Mouse (Mus musculus) monocyte, adult 5-6 weeks (primary cell): Measurements from ENCODE around the gene Mfn1. TPM values are rescaled to one million over a fixed set of nuclear protein-coding genes. Genes with fewer than 3 reads are reported as not detected.

ENCODE experiments used
- ATAC-seq: fragments of 153-309, 156-312 bp; replicated peaks from 2 replicates; pipeline ENCODE4 v1.8.0; 2017; ENCODE audit warnings: mild to moderate bottlenecking; ENCODE audit not compliant: low TSS enrichment, insufficient number of reproducible peaks, severe bottlenecking, poor library complexity, low FRiP score
- total RNA-seq: library from RNA; stranded (forward); fragments of 200-1000, 200-491, 200-594 nt; gene quantifications from 3 replicates; pipeline ENCODE4 v1.2.3, GENCODE M21; 2017

The Mfn1 gene
- 19.1 to 84.2 TPM (median 54.6 TPM) in 3 replicates for total RNA-seq

DNA sequence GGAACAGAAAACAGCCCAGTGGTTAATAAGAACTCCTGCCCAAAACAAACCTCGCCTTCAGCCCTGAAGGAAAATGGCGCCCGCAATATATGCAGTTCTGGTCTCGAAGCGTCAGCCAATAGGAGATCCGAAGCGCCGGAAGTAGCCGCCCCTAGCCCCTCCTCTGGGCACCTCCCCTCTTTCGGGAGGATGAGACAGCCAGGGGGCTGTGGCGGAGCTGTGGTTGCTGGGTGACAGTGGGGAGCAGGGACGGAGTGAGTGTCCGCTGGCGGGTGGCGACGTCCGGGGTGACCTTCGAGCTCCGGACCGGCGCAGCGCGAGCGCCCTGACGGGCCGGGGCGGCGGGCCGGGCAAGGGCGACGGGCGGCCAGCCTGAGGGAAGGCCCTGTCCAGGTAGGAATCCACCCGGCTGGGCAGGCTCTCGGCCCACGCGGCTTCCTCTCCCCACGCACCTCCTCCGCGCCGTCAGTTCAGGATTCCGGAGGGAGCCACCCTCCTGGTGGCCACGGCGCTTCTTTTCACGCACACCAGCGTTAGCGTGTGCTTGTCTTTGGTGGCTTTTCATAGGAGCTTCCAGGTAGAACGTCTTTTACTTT lies at the start of gene Mfn1:
Gene Mfn1, plus strand, starts transcription at position 163 of the 596 bp plus-strand sequence.
- peak; percentile 98 for ATAC-seq

DNA sequence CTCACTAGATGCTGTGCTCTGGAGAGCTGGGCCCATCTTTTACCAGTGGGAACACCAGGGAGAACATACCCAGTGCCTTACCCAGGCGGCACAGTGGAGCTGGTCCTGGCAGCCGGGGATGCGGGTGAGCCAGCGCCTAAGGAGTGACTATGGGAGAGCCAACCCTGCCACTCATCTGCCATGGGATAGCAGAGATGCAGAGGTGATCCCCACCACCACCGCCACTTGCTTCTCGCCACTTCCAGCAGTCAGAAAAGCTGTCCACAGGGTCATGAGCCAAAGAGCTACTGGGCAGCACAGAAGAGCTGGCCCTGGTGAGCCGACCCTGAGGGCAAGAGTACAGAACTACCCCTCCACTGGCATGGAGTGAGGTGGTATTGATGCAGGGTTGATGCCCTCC lies 49.3 kb upstream of the Mfn1 start:
- ATAC-seq = no peak

DNA sequence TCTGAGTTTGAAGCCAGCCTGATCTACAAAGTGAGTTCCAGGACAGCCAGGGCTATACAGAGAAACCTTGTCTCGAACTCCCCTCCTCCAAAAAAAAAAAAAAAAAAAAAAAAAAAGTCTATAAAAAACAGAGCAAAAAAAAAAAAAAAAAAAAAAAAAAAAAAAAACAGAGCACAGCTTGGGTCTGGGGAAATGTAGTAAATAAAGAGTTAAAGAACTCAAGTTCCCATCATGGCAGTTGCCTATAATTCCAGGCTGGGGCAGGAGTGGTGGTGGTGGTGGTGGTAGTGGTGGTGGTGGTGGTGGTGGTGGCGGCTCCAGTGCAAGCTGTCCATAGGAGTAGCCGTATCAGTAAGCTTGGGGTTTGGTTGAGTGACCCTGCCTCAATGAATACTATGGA lies 46.2 kb upstream of the Mfn1 start:
- ATAC-seq = no peak

DNA sequence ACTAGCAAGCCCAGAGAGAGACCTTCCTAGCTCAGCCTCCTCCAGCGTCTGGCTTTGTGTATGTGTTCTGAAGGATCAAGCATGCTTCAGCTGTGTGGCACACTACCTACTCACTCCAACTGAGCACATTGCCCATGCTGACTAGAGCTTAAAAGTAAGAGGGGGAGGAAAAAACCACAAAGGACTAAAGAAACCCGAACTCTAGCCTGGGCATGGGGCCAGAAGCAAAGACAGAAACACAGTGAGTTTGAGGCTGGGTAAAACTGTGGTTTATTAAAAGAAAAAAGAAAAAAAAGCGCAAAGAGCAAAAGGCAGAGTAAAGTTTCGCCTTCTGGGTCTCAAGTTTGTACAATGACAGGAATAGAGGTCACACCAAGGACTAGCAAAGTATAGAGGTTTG lies 42.7 kb upstream of the Mfn1 start:
- no peak for ATAC-seq

DNA sequence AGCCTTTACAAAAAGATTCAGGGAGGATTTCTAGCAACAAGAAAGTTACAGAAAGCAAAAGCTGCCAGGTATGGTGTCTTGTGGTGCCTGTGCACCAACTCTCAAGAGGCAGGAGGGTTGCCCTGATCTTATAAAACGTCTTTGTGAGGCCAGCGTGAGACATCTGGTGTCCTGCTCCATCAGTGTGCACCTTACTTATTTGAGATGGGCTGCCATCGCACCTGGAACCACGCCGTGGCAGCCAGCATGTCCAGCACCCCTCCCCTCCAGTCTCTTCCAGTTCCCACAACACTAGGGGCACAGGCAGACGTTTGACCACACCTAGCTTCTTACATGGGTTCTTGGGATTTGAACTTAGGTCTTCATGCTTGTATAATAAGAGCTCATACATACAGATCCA lies 41.1 kb upstream of the Mfn1 start:
- ATAC-seq = no peak

DNA sequence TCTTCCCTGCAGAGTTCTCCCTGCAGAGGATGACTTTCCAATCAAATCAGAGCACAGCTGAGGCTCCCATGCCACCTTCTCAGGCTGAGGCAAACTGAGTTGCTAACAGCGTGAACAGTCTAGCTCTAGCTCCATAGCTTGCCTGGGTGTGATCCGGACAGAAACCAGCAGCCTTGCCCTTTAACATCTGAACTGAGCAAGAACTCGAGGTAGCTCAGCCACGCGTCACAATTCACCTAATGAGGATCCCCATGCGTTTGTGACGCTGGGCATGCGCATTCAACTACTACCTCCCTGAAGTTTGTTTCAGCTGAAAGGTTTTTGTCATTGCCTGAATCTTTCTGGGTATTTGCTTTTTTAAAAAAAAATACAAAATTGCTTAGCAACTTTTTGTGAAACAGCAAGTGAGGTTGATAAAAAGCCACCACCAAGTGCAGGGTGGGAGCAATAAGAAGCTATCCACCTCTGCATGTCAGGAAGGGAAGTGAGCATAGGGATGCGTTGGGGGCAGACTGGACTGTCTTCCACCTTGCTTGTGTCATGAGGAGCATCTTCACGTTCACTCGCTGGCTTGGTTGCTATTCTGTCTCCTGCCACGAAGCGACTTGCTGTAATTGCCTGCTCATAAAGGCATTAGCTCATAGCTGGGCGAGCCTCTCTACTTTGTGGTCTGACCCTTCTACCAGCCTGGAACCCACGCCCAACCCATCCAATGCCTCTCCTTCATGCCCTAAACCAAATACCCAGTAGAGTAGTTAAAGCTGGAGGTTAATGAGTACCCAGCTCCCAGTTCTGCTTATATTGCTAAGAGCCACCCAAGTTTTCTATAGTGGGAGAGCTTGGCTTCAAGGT lies 39.0 kb upstream of the Mfn1 start:
- ATAC-seq = peak; percentile 27; the same call in 1 of the 2 replicates

DNA sequence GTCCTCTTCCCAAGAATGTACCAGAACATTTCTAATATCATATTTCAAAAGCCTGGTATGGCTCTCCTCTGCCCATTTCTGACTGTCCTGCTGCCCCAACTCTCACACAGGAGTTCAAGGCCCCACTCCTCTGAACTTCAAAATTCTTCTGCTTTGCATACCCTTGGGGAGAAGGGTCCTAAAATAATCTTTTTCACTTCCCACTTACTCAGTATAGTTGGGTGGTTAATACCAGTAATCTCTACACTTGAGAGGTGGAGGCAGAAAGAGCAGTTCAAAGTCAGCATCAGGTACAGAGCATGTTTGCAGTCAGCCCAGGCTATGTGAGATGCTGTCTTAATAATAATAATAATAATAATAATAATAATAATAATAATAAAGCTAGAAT lies 38.3 kb upstream of the Mfn1 start:
- no peak for ATAC-seq

DNA sequence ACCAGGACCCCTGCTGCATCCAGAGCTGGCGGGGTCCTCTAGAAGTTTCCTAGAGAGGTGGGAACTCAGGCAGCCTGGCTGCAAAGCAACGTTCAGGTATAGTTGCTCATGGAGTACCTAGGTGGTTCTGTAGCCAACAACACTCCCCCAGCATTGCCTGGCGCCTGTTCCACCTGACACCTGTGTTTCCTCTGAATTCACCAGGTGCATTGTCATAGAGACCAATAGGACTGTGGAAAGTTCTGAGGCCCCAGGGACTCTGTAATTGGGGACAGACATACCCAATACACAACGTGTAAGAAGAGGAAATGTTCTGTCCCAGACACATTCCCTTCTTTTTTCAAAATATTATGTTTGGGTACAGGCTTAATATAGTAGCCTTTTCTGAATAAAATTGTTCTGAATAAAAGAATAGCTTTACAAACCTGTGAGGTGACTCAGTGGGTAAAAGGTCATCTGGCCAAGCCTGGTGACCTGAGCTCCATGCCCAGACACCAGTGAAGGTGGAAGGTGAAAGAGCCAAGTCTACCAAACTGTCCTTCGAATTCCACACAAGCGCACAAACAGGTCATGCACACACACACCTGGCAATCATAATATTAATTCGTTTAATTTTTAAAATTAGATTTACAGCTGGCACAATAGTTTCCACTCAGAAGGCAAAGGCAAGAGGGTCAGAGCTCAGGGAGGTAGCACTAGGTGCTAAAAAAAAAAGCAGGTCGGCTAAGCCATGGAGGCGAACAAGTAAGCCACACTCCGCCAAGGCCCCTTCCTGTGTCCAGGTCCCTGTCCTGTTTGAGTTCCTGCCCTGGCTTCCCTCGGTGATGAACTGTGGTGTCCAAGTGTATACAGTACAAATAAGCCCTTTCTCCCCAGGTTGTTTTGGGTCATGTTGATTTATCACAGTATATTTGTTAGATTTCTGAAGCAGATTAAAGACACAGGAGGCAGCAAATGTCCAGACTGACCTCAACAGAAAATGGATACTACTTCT lies 36.9 kb upstream of the Mfn1 start, which contains the start of gene Kcnmb3:
Gene Kcnmb3, minus strand, starts transcription at position 135 of the 994 bp plus-strand sequence.
- ATAC-seq = no peak

DNA sequence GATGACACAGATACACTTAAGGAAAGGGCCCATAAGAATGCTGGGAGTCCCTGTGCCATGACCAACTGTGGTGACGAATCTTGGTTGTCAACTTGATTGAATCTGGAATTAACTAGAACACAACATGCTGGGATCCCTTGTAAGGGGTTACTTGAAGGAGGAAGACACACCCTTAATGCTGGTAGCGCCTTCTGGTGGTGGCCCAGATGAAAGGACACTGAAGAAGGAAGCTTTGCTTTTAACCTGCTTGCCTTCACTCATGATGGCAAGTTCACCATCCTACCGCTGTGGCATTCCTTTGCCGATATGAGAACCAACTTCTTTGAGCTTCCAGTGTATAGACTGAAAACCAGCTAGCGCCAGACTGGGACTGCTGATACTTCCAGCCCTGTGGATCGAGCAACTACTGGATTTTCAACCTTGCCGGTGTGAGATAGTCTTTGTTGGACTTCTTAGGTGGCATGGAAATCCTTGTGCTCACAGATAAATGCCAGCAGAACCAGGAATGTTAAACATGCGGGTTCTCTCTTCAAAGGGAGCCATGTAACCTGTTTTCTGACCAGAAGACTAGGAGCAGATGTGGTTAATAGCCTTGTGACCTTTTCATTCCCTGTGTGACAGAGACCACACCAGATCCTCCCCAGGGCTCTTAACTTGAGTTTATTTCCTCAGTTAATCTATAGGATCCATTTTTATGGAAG lies 34.7 kb upstream of the Mfn1 start:
- ATAC-seq = no peak

DNA sequence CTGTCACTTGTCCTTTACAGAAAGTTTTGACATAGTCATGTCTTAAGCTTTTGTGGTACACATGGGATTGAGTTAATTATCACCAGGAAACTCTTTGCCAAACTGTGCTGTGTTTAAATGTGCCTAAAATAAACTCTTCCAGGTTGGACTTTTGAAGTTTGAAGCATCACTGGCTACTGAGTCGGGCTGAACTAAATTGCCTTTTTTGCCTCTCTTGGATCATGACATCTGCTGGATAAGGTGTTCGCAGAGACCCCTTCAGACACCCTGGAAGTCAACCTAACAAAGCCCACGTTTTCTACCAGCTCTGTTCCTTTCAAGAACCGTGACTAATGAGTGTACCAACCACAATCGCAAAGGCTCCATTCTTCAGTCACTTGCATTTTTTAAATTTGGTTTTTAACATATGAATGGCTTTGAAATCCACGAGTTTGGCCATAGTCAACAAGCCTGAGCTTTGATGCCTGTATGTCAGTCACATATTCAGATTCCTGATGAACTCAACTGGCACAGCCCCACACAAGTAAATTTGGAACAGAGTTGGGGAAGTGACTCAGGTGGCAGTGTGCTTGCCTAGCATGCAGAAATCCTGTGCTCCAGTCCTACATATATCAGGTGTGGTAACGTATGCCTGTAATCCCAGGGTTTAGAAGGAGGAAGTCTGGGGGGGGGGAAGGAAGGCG lies 34.0 kb upstream of the Mfn1 start:
- no peak for ATAC-seq

DNA sequence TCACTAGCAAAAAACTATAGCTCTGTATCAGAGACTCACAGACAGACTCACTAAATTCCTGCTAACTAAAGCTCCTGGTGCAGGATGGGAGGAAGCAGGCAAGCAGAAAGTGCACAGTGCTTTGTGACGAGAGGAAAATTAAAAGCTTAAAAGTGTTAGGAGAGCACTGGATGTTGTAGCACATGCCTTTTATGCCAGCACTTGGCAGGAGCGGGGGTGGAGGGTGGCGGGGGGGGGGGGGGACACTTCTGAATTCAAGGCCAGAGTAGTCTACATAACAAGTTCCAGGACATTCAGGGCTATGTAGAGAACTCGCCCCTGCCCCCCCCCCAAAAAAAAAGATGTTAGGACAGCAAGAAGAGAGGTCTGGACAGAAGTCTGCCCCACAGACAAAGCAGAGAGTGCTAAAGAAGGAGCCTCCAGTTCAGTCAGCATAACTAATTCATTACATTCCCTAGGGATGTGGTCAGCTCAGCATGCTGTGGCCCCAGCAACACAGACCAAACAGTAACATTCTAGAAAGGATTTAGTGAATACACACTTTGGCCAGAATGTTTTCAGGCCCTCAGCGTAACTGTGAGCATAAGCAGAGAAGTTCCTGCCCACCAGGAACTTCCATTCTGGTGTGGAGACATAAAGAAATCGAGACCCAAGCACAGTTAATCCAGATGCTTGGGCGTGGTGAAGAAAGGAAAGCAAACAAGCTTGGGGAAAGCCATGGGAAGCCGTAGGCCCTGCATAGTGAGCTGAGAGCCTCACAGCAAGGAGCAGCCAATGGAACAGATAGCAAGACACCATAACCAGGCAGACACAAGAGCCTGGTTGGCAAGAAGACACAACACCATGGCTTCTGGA lies 33.2 kb upstream of the Mfn1 start:
- no peak for ATAC-seq

DNA sequence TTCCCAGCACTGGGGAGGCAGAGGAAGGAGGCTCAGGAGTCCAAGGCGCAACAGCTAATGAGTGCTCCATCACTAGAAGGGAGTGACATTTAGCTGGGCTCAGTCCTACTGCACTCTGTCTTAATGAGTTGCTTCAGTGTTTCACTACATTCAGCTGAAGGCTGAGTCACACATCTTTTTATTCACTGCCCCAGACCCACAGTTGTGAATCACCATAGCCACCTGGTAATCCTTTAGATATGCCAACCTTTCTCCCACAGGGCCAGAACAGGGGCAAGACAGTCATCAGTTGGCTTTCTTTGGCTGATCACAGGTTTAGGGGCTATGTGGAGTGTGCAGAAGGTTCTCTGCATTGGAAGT lies 32.6 kb upstream of the Mfn1 start:
- no peak for ATAC-seq

DNA sequence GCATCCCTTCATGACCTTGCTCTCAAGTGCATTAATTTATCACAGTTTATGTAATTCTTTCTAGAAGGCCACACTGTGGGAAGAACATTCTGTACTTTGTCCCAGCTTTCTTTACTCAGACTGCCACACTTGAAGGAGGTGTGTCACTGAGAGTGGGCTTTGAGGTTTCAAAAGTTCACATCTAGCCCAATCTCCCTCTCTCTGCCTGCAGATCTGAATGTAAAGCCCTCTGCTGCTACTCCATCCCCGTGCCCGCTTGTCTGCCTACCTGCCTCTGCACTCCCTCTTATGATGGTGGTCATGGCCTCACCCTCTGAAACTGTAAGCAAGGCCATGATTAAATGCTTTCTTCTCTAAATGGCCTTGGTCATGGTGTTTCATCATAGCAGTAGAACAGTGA lies 28.9 kb upstream of the Mfn1 start:
- no peak for ATAC-seq

DNA sequence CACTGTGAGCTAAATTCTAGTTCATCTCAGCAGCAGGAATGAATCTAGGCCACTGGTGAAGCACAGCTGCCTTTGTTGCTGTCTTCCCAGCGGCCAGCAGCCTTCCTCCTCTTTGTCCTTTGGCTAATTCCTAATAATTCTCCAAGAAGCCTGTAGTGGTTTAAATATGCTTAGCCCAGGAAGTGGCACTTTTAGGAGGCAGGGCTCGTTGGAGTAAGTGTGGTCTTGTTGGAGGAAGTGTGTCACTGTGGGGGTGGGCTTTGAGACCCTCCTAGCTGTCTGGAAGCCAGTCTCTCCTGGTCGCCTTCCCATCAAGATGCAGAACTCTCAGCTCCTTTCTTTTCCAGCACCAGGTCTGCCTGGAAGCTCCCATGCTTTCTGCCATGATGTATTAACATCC lies 23.4 kb upstream of the Mfn1 start:
- no peak for ATAC-seq

DNA sequence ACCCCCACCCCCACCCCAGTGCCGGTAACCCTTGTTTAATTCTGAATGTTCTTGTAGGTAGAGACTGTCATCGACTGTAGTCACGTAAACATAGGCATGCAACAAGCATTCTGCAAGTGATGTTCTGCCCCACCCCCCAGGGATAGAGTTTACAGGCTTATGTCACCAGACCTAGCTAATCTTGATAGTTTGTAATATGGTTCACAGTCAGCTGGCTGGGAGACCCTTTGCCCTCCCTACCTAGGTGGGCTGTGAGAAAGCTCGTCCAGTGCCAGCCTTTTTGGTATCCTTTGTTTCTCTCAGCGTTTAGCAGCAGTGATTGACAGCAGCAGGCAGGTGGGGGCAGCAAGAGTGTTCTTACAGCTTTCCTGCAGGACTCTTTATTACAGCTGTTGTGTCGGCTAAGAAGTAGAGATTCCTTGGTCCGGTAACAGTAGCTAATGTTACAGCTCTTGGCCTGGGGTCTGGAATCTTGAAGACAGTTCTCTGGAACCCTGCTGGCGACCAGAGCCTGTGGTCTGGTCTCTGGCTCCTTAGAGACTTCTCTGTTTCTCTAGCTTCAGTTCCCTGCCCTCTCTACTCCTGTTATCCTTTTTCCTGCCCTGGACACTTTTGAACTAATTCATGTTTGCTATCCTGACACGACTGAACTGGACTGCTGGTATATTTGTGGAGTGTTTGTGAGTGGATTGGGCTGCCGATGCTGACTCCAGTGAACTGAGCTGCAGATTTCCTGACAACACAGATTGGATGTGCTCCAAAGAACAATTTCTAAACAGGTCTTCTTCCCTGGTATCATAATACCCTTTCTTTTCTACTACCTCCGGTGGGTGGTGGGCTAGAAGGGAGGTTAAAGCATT lies 22.7 kb upstream of the Mfn1 start:
- no peak for ATAC-seq

DNA sequence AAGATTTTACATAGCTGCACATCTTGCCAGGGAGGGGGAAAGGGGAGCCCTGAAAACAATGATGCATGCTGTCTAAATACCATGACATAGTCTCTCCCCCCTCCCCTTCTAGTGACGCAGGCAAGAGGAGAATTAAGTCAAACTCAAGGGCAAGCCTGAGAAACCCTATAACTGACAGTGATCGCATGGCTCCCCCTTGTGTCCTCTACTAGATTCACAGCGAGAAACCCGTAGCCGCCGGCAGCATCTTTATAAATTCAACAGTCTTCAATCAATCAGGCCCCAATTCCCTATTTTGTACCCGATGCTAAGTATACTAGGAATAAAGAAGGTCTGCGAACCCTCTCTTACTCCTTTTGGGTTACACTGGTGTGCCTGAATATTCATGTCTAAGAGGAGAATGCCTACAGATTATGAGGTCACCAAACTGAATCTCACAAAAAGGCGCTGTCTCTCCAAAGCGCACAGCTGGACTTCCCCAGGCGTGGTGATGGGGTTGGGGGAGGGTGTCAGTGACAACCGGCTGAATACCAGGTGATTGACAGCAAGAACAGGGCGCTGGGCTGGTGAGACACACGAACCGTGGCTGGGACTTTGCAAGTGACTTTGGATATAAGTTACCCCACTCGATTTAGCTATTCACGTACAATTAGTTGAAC lies 20.5 kb upstream of the Mfn1 start:
- peak; percentile 59 for ATAC-seq
